Mouse (Mus musculus) MN1 (cell line): ENCODE data around the gene Btn1a1.
A peak's percentile ranks its signal among the peaks of the same experiment; 100 is the strongest.

Experiments used
- DNase-seq: peaks from one replicate; pipeline ENCODE4 v3.0.0-alpha.2; 2016; ENCODE audit warnings: low spot score

Btn1a1 gene

GRCm38 (mm10) chr13:23465600-23466109 lies at the start of gene Btn1a1:
TSS of gene Btn1a1 (minus strand) at chr13:23465901.
- DNase-seq = no peak

GRCm38 (mm10) chr13:23515281-23515680 lies 49.6 kb upstream of the Btn1a1 start:
- no peak for DNase-seq

- no peak for DNase-seq
These were observed 47.8 kb upstream of the Btn1a1 start for GRCm38 (mm10) chr13:23513517-23513916.

GRCm38 (mm10) chr13:23510127-23510526 lies 44.4 kb upstream of the Btn1a1 start:
- no peak for DNase-seq

GRCm38 (mm10) chr13:23506819-23507515 lies 41.3 kb upstream of the Btn1a1 start:
- DNase-seq = peak; percentile 82

- peak; percentile 80 for DNase-seq
These were observed 40.6 kb upstream of the Btn1a1 start for GRCm38 (mm10) chr13:23506351-23506750.

- peak; percentile 49 for DNase-seq
These were observed 40.1 kb upstream of the Btn1a1 start for GRCm38 (mm10) chr13:23505662-23506345.

GRCm38 (mm10) chr13:23503797-23504196 lies 38.1 kb upstream of the Btn1a1 start:
- peak; percentile 79 for DNase-seq

- no peak for DNase-seq
These were observed 37.2 kb upstream of the Btn1a1 start for GRCm38 (mm10) chr13:23502916-23503315.

- no peak for DNase-seq
These were observed 36.4 kb upstream of the Btn1a1 start for GRCm38 (mm10) chr13:23502031-23502567.

- DNase-seq = no peak
These were observed 35.8 kb upstream of the Btn1a1 start for GRCm38 (mm10) chr13:23501511-23501910.

GRCm38 (mm10) chr13:23500424-23501200 lies 34.9 kb upstream of the Btn1a1 start:
- peak; percentile 85 for DNase-seq

GRCm38 (mm10) chr13:23499943-23500342 lies 34.2 kb upstream of the Btn1a1 start:
- DNase-seq = peak; percentile 37

GRCm38 (mm10) chr13:23498653-23499052 lies 33.0 kb upstream of the Btn1a1 start:
- peak; percentile 30 for DNase-seq

- peak; percentile 72 for DNase-seq
These were observed 32.1 kb upstream of the Btn1a1 start for GRCm38 (mm10) chr13:23497656-23498321.

- no peak for DNase-seq
These were observed 29.8 kb upstream of the Btn1a1 start for GRCm38 (mm10) chr13:23495526-23495925.

GRCm38 (mm10) chr13:23491990-23492389 lies 26.3 kb upstream of the Btn1a1 start:
- DNase-seq = no peak

- no peak for DNase-seq
These were observed 25.6 kb upstream of the Btn1a1 start for GRCm38 (mm10) chr13:23491263-23491662.

- no peak for DNase-seq
These were observed 25.2 kb upstream of the Btn1a1 start for GRCm38 (mm10) chr13:23490863-23491262.

- peak; percentile 75 for DNase-seq
These were observed 23.0 kb upstream of the Btn1a1 start, which contains the start of gene Btn2a2 for GRCm38 (mm10) chr13:23488400-23489322. TSS of gene Btn2a2 (minus strand) at chr13:23488857.
